Mouse (Mus musculus): ENCODE measurements around the gene H2al2a. TPM values are rescaled to one million over a fixed set of nuclear protein-coding genes. Genes with fewer than 3 reads are reported as not detected.
"Not testable (repeated sequence)": the region's sequence is repeated elsewhere in the genome, so short reads cannot be mapped to it uniquely, and the experiment has no call there.

H2al2a gene
- total and polyA plus RNA-seq, 3 experiments: not detected

GRCm38 (mm10) chr2:17968571-17968970 is 28.2 kb downstream of the H2al2a start:
- Histone ChIP-seq H3K4me2 (ENCODE audit: insufficient read depth, low read depth, poor library complexity, severe bottlenecking) (no peak overlapping the region), H3K36me3 (replicated peaks in 1 of 2; ENCODE audit: control insufficient read depth in 1 of 2, insufficient read depth in 1 of 2, low read length in 1 of 2) (no peaks in the 10 kb centered on the region), H3K27me3 (replicated peaks) (no peaks in the 10 kb centered on the region), H3K9ac (ENCODE audit: insufficient read depth, low read depth) (no peak overlapping the region), H3K27ac (ENCODE audit: insufficient read depth, low read depth) (no peak overlapping the region), H3K79me2 (replicated peaks; ENCODE audit: control insufficient read depth, extremely low read depth, insufficient read depth, poor library complexity, severe bottlenecking) (no peaks in the 10 kb centered on the region), H3K4me1 (ENCODE audit: control insufficient read depth in 1 of 2, insufficient read depth in 2 of 2) (peaks cover 0 to 9% of the 10 kb centered on the region in 2 experiments; a peak in 1 of 4 replicates), H3K4me3 (replicated peaks in 1 of 3; ENCODE audit: low read depth in 2 of 3, low read length in 2 of 3, poor library complexity in 1 of 3) (no peak overlapping the region), H3K9me3 (replicated peaks; ENCODE audit: low read length) (no peaks in the 10 kb centered on the region)
- in situ Hi-C loops (cut with MboI; ENCODE audit: low pct_ligation_motif_present, low pct_unique_long_range_greater_than_20kb, low sequenced_read_pairs) (no loop called here), dilution Hi-C loops (cut with MboI; ENCODE audit: extremely low pct_ligation_motif_present, extremely low pct_unique_long_range_greater_than_20kb, low sequenced_read_pairs) (no loop called here)
- DNase-seq (ENCODE audit: extremely low read depth): no peak
- no peak for TF ChIP-seq JUN (IDR thresholded peaks at IDR 0.05; ENCODE audit: insufficient read depth, low read depth, low read length)
- TF ChIP-seq MXI1 (IDR thresholded peaks at IDR 0.05; ENCODE audit: low read depth, low read length): no peak

- dilution Hi-C loops (cut with MboI; ENCODE audit: extremely low pct_ligation_motif_present, extremely low pct_unique_long_range_greater_than_20kb, low sequenced_read_pairs); H3K4me2 ChIP-seq (ENCODE audit: insufficient read depth, low read depth, poor library complexity, severe bottlenecking); H3K27ac ChIP-seq (ENCODE audit: insufficient read depth, low read depth); DNase-seq (ENCODE audit: extremely low read depth); H3K4me1 ChIP-seq (ENCODE audit: control insufficient read depth in 1 of 2, insufficient read depth in 2 of 2); H3K4me3 ChIP-seq (replicated peaks in 1 of 3; ENCODE audit: low read depth in 2 of 3, low read length in 2 of 3, poor library complexity in 1 of 3); H3K79me2 ChIP-seq (replicated peaks; ENCODE audit: control insufficient read depth, extremely low read depth, insufficient read depth, poor library complexity, severe bottlenecking); H3K9ac ChIP-seq (ENCODE audit: insufficient read depth, low read depth); H3K9me3 ChIP-seq (replicated peaks; ENCODE audit: low read length); H3K27me3 ChIP-seq (replicated peaks); H3K36me3 ChIP-seq (replicated peaks in 1 of 2; ENCODE audit: control insufficient read depth in 1 of 2, insufficient read depth in 1 of 2, low read length in 1 of 2); in situ Hi-C loops (cut with MboI; ENCODE audit: low pct_ligation_motif_present, low pct_unique_long_range_greater_than_20kb, low sequenced_read_pairs): not testable (repeated sequence)
These were observed 28.7 kb downstream of the H2al2a start for GRCm38 (mm10) chr2:17968037-17968436.

GRCm38 (mm10) chr2:17959501-17959900 is 37.3 kb downstream of the H2al2a start:
- Histone ChIP-seq H3K4me2 (ENCODE audit: insufficient read depth, low read depth, poor library complexity, severe bottlenecking) (no peak overlapping the region), H3K27ac (ENCODE audit: insufficient read depth, low read depth) (no peak overlapping the region), H3K27me3 (replicated peaks) (no peaks in the 10 kb centered on the region), H3K9me3 (replicated peaks; ENCODE audit: low read length) (peaks cover 28% of the 10 kb centered on the region), H3K36me3 (replicated peaks in 1 of 2; ENCODE audit: control insufficient read depth in 1 of 2, insufficient read depth in 1 of 2, low read length in 1 of 2) (no peaks in the 10 kb centered on the region), H3K79me2 (replicated peaks; ENCODE audit: control insufficient read depth, extremely low read depth, insufficient read depth, poor library complexity, severe bottlenecking) (no peaks in the 10 kb centered on the region), H3K9ac (ENCODE audit: insufficient read depth, low read depth) (no peak overlapping the region), H3K4me1 (ENCODE audit: control insufficient read depth in 1 of 2, insufficient read depth in 2 of 2) (peaks cover 0 to 2% of the 10 kb centered on the region in 2 experiments; a peak in 1 of 4 replicates), H3K4me3 (replicated peaks in 1 of 3; ENCODE audit: low read depth in 2 of 3, low read length in 2 of 3, poor library complexity in 1 of 3) (no peak overlapping the region)
- dilution Hi-C loops (cut with MboI; ENCODE audit: extremely low pct_ligation_motif_present, extremely low pct_unique_long_range_greater_than_20kb, low sequenced_read_pairs): no loop called here
- in situ Hi-C loops (cut with MboI; ENCODE audit: low pct_ligation_motif_present, low pct_unique_long_range_greater_than_20kb, low sequenced_read_pairs): no loop called here
- no peak for DNase-seq (ENCODE audit: extremely low read depth)
- TF ChIP-seq RCOR1 (conservative IDR thresholded peaks at IDR 0.05; ENCODE audit: low read depth, low read length): no peak
- TF ChIP-seq MAFK (IDR thresholded peaks at IDR 0.05; ENCODE audit: insufficient replicate concordance, low read length): no peak
- no peak for TF ChIP-seq POLR2A (IDR thresholded peaks at IDR 0.05; ENCODE audit: low read depth, low read length)
- TF ChIP-seq NELFE (IDR thresholded peaks at IDR 0.05; ENCODE audit: low read depth, low read length): no peak
- TF ChIP-seq POLR2AphosphoS2 (IDR thresholded peaks at IDR 0.05; ENCODE audit: low read depth, low read length): no peak
- no peak for TF ChIP-seq MYC (IDR thresholded peaks at IDR 0.05; ENCODE audit: low read depth, low read length)
- TF ChIP-seq MXI1 (IDR thresholded peaks at IDR 0.05; ENCODE audit: low read depth, low read length): no peak
- no peak for TF ChIP-seq UBTF (IDR thresholded peaks at IDR 0.05; ENCODE audit: low read depth, low read length)
- TF ChIP-seq TBP (conservative IDR thresholded peaks at IDR 0.05; ENCODE audit: low read depth, low read length): no peak
- no peak for TF ChIP-seq PAX5 (IDR thresholded peaks at IDR 0.05; ENCODE audit: low read length)
- no peak for TF ChIP-seq JUN (IDR thresholded peaks at IDR 0.05; ENCODE audit: insufficient read depth, low read depth, low read length)
- TF ChIP-seq JUND (conservative IDR thresholded peaks at IDR 0.05; ENCODE audit: low read depth, low read length): no peak
- TF ChIP-seq ELF1 (IDR thresholded peaks at IDR 0.05; ENCODE audit: low read depth, low read length): no peak
- no peak for TF ChIP-seq EP300 (IDR thresholded peaks at IDR 0.05; ENCODE audit: low read length)
- no peak for TF ChIP-seq BHLHE40 (IDR thresholded peaks at IDR 0.05; ENCODE audit: low read depth, low read length)
